Mouse (Mus musculus) liver, postnatal 0 days (tissue): ENCODE measurements at regions not wholly inside any gene's neighbourhood (a gene's known extent, or its start where the extent isn't known, plus 50 kb on each side); places are given as distances from the start of the nearest gene placed in this dataset.

ENCODE experiments used
- CTCF ChIP-seq: sonication (generic); IDR thresholded peaks from 2 replicates; pipeline ENCODE4 v1.5.1; 2016; ENCODE audit warnings: antibody characterized with exemption, low read depth
- EP300 ChIP-seq: IDR thresholded peaks from 2 replicates; pipeline ENCODE4 v1.6.1; 2016; ENCODE audit warnings: antibody characterized with exemption, low read depth, mild to moderate bottlenecking

DNA sequence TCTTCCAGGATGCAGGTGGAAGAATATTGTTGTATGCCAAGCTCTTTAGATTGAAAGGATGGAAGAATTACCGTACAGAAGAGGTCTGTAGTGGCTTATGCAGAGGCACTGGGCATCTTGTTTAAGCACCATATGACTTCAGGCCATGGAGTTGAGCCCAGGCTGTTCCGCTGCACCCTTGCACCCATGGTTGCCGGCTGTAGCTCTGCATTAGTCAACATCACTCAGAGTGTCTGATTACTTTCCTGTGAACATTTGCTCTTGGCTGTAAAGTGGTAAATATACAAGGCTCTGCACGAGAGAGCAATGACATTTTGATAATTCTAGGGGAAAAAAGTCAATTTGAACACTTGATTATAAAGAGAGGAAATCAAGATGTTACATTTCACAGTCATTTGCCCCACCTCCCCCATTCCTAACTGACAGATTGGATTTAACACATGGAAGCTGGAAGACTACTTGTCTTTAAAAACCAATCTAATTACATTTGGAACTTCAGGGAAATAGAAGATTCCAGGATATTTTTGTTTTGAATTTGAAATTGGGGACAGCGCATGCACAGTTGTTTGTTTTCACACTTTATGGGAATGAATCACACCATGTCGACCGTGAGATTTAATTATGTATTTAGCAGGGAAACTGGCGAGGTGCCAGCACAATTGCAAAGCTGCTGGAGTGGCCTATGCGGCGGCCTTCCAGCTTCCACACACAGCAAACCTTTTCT is 232.9 kb upstream of the Rorb start:
- no peak for TF ChIP-seq CTCF
- no peak for TF ChIP-seq EP300
